Mouse (Mus musculus): ENCODE measurements around the gene Rasgrp1. TPM values are rescaled to one million over a fixed set of nuclear protein-coding genes. Genes with fewer than 3 reads are reported as not detected.
A peak's percentile ranks its signal among the peaks of the same experiment; 100 is the strongest.

Gene Rasgrp1
- 0.97 and 1.9 TPM in 2 replicates for polyA plus RNA-seq (2014; fragmentation: Nextera tagmentation; extraction: Ambion mirVana)

DNA sequence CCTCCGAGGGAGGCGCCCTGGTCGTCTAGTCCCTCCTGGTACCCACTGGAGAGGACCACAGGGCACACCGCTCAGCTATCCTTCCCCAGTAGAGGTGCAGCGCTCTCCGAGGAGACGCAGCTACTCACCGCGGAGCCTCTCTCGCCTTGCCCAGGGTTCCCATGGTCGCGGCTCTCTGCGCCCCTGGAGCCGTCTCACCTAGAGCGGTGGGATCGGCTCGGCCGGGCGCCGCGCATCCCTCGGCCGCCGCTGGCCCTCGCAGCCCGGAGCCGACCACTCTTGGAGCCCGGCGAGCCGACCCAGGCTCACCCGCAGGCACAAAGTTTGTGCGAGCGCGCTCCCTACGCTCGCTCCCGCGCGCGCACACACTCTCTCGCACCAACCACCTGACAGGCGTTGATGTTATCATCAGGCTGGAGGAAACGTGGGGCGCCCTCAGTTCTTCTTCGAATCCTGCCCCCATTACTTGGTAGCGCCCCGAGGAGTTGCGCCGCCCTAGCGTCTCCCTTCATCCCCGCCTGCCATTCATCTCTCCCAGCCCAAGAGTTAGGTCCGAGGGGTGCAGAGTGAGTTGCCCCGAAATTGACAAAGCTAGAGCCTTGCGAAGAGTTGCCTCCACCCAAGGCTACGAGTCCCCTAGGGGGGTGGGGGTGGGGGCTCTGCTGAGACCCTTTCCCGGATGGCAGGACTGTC, at the start of gene Rasgrp1:
Gene Rasgrp1 (minus strand): TSS at position 455 of the 693 bp plus-strand sequence.
- peak within 1 kb of the TSS; percentile 56 for H3K4me3 ChIP-seq (ENCODE audit: low read depth, low read length)
- ATAC-seq (ENCODE audit: low read depth) (peak; percentile 44), DNase-seq (ENCODE audit: low spot score) (peak; percentile 20)
- H3K9me3 ChIP-seq (ENCODE audit: control insufficient read depth, low read length): no peaks in the 10 kb centered on the region
- H3K4me2 ChIP-seq (ENCODE audit: low read depth, low read length): peak within 1 kb of the TSS; percentile 97
- H3K36me3 ChIP-seq (ENCODE audit: control insufficient read depth, insufficient read depth, low read length): no peaks in the 10 kb centered on the region
- H3K4me1 ChIP-seq (ENCODE audit: control insufficient read depth, insufficient read depth, low read length): 0 out of 2 replicates have a peak, but pooled peaks cover 2% of the 10 kb centered on the region
- WGBS: 2% methylated on average over 45 of the region's 56 CpGs
- no peak within 1 kb of the TSS for H3K27ac ChIP-seq (replicated peaks; ENCODE audit: low read depth, low read length)
- H3K27me3 ChIP-seq (replicated peaks; ENCODE audit: control insufficient read depth, insufficient read depth, low read length): peaks cover 25% of the 10 kb centered on the region
- H3K9ac ChIP-seq (ENCODE audit: low read depth, low read length): peak within 1 kb of the TSS; percentile 64

DNA sequence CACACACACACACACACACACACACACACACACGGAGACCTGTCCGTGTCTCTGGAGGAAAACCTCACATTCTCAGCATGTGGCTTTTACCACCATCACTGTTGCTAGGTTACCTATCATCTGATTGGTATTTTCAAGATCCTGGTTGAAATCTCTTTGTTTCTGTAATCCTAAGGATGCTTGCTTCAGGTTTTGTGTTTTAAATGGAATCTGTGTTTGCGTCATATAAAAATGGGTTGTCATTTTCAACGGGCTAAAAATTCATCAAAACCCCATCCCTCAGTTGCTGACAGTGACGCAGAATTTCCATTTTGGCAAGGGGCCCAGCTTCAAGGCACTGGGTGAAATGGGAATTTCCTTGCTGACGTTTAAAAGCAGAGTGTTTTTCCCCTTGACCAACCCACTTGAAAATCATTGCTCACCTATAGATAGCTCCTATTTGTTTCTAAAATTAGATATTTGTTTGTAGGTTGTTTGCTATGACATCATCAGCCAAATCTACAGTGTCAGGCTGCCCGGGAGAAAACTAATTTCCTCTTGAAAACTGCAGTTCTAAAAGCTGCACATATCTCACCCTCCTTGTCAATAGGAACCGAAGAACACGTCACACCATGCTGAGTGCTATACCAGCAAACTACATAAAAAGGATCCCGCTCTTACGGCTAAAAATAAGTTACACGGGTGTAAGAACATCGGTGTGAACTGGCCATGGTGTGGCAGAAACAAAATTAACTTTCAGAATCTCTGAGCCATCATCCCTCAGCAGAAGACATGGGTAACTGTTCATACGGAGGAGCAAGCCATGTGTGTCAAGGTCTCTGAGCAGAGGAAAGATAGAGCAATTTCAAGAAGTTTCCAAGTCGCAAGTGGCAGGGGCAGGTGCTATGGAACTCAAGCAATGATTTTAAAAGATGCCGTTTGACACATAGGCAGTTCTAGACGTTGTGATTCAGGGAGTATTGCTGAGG, 47.4 kb upstream of the Rasgrp1 start:
- no peaks in the 10 kb centered on the region for H3K36me3 ChIP-seq (ENCODE audit: control insufficient read depth, insufficient read depth, low read length)
- WGBS: 74% methylated on average over 17 of the region's 17 CpGs
- H3K4me2 ChIP-seq (ENCODE audit: low read depth, low read length): no peak overlapping the region
- H3K27ac ChIP-seq (replicated peaks; ENCODE audit: low read depth, low read length): no peak overlapping the region
- H3K4me3 ChIP-seq (ENCODE audit: low read depth, low read length): no peak overlapping the region
- H3K4me1 ChIP-seq (ENCODE audit: control insufficient read depth, insufficient read depth, low read length): 0 out of 2 replicates have a peak, but pooled peaks cover 3% of the 10 kb centered on the region
- ATAC-seq (ENCODE audit: low read depth): no peak
- no peak overlapping the region for H3K9ac ChIP-seq (ENCODE audit: low read depth, low read length)
- no peak for DNase-seq (ENCODE audit: low spot score)
- H3K27me3 ChIP-seq (replicated peaks; ENCODE audit: control insufficient read depth, insufficient read depth, low read length): no peaks in the 10 kb centered on the region
- no peaks in the 10 kb centered on the region for H3K9me3 ChIP-seq (ENCODE audit: control insufficient read depth, low read length)

DNA sequence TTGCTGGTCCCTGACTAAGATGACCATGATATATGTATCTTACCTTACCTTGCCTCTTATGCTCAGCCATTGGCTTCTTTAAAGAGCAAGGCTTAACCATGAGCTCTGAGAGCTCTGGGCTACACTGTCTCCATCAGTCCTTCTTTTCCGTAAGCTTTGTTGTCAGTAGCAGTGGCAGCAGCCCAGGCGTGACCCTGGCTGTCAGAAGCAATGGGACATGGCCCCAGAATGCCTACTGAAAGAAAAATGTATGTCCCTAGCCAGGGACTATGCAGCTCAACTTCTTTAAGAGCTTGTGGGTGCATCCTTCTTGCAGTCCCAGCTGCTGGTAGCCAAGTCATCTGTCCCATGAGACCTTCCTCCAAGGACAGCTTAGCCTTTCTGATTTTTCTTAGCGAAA, 46.7 kb upstream of the Rasgrp1 start:
- Histone ChIP-seq H3K27ac (replicated peaks; ENCODE audit: low read depth, low read length) (no peak overlapping the region), H3K4me2 (ENCODE audit: low read depth, low read length) (no peak overlapping the region), H3K4me3 (ENCODE audit: low read depth, low read length) (no peak overlapping the region), H3K9me3 (ENCODE audit: control insufficient read depth, low read length) (no peaks in the 10 kb centered on the region), H3K36me3 (ENCODE audit: control insufficient read depth, insufficient read depth, low read length) (no peaks in the 10 kb centered on the region), H3K27me3 (replicated peaks; ENCODE audit: control insufficient read depth, insufficient read depth, low read length) (no peaks in the 10 kb centered on the region), H3K4me1 (ENCODE audit: control insufficient read depth, insufficient read depth, low read length) (0 out of 2 replicates have a peak, but pooled peaks cover 3% of the 10 kb centered on the region), H3K9ac (ENCODE audit: low read depth, low read length) (no peak overlapping the region)
- 84% methylated on average over 3 of the region's 3 CpGs for whole genome bisulfite sequencing
- ATAC-seq (ENCODE audit: low read depth) (no peak), DNase-seq (ENCODE audit: low spot score) (no peak)

DNA sequence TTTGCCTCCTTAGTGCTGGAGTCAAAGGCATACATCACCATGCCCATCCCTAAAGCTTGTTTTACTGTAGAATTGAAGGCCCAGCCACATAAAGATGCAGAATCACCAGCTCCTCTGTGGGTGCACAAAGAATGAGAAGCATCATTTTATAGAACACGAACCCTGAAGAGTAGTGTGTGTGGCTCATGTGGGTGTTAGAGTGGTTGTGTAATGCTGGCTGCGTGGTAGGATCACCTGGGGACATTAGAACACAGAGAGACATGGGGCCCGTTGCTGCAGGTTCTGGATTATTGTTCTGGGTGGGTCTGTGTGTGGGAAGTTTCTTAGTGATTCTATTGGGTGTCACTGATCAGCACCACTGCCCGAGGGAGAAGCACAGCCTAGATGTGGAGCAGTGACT, 45.3 kb upstream of the Rasgrp1 start:
- Histone ChIP-seq H3K9me3 (ENCODE audit: control insufficient read depth, low read length) (no peaks in the 10 kb centered on the region), H3K27me3 (replicated peaks; ENCODE audit: control insufficient read depth, insufficient read depth, low read length) (no peaks in the 10 kb centered on the region), H3K4me2 (ENCODE audit: low read depth, low read length) (no peak overlapping the region), H3K4me1 (ENCODE audit: control insufficient read depth, insufficient read depth, low read length) (0 out of 2 replicates have a peak, but pooled peaks cover 3% of the 10 kb centered on the region), H3K36me3 (ENCODE audit: control insufficient read depth, insufficient read depth, low read length) (no peaks in the 10 kb centered on the region), H3K4me3 (ENCODE audit: low read depth, low read length) (no peak overlapping the region), H3K9ac (ENCODE audit: low read depth, low read length) (no peak overlapping the region), H3K27ac (replicated peaks; ENCODE audit: low read depth, low read length) (no peak overlapping the region)
- WGBS: 90% methylated on average over 4 of the region's 4 CpGs
- ATAC-seq (ENCODE audit: low read depth): no peak
- no peak for DNase-seq (ENCODE audit: low spot score)

DNA sequence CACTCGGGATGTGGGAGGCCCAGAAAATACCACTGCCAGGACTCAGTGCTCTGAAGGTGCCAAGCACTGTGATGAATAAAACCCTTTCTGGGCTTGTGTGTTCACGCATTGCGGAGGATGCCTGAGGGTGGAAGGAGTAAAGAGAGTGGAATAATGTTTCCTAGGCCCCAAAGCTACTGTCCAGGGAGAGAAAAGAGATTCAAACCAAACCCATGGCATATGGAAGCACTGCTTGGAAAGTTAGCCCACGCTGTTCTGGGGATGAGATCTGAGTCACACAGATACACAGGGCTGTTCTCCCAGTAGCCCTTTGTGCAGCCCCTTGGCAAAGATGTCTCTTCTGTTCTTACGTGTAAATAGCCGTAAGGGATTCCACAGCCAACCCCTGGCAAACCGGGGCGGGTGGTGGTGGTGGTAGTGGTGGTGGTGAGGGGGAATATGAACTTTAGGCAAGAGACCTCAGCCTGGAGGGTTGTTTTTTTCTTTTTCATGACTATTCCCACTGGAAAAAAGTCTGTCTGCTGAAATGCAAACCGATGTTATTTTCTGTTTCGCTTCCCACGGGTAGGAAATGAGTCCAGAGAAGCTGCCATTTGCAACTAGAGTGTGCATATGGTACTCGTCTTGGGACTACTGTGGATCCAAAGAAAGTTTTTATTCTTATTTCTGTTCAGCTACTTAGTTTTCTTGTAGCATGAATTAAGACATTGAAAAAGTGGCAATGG, 44.3 kb upstream of the Rasgrp1 start:
- H3K4me3 ChIP-seq (ENCODE audit: low read depth, low read length): no peak overlapping the region
- ATAC-seq (ENCODE audit: low read depth) (no peak), DNase-seq (ENCODE audit: low spot score) (no peak)
- no peaks in the 10 kb centered on the region for H3K27me3 ChIP-seq (replicated peaks; ENCODE audit: control insufficient read depth, insufficient read depth, low read length)
- H3K9me3 ChIP-seq (ENCODE audit: control insufficient read depth, low read length): no peaks in the 10 kb centered on the region
- 0 out of 2 replicates have a peak, but pooled peaks cover 3% of the 10 kb centered on the region for H3K4me1 ChIP-seq (ENCODE audit: control insufficient read depth, insufficient read depth, low read length)
- H3K4me2 ChIP-seq (ENCODE audit: low read depth, low read length): no peak overlapping the region
- WGBS: 71% methylated on average over 12 of the region's 12 CpGs
- no peaks in the 10 kb centered on the region for H3K36me3 ChIP-seq (ENCODE audit: control insufficient read depth, insufficient read depth, low read length)
- H3K27ac ChIP-seq (replicated peaks; ENCODE audit: low read depth, low read length): no peak overlapping the region
- H3K9ac ChIP-seq (ENCODE audit: low read depth, low read length): no peak overlapping the region

DNA sequence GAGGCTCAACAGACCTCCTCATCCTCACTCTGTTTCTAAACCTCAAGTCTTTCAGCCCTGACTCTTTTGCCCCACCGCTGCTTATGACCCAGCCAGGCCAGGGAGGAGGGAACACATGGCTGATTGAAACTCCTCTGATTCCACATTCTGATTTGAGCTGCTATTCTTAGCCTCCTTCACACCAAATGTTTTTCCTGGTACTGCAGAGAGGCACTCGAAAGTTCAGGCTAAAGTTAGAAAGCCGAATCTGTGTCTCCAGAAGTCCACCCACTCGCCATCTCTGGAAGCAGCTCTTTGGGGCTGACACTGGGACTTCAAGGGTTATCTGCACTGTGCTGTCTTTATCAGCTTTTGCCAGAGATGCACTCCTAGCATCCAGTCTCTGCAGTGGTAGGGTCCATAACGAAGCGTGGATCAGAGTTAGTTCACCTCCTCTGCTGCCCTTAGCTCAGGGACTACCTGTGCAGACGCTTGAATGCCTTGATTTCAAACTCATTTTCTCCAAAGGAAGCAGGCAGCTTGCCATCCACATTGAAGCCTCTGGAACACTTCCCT, 43.3 kb upstream of the Rasgrp1 start:
- Histone ChIP-seq H3K4me3 (ENCODE audit: low read depth, low read length) (no peak overlapping the region), H3K36me3 (ENCODE audit: control insufficient read depth, insufficient read depth, low read length) (no peaks in the 10 kb centered on the region), H3K9me3 (ENCODE audit: control insufficient read depth, low read length) (no peaks in the 10 kb centered on the region), H3K27me3 (replicated peaks; ENCODE audit: control insufficient read depth, insufficient read depth, low read length) (no peaks in the 10 kb centered on the region), H3K9ac (ENCODE audit: low read depth, low read length) (no peak overlapping the region), H3K27ac (replicated peaks; ENCODE audit: low read depth, low read length) (no peak overlapping the region), H3K4me2 (ENCODE audit: low read depth, low read length) (no peak overlapping the region), H3K4me1 (ENCODE audit: control insufficient read depth, insufficient read depth, low read length) (0 out of 2 replicates have a peak, but pooled peaks cover 3% of the 10 kb centered on the region)
- 65% methylated on average over 7 of the region's 7 CpGs for WGBS
- DNase-seq (ENCODE audit: low spot score): no peak
- ATAC-seq (ENCODE audit: low read depth): no peak

DNA sequence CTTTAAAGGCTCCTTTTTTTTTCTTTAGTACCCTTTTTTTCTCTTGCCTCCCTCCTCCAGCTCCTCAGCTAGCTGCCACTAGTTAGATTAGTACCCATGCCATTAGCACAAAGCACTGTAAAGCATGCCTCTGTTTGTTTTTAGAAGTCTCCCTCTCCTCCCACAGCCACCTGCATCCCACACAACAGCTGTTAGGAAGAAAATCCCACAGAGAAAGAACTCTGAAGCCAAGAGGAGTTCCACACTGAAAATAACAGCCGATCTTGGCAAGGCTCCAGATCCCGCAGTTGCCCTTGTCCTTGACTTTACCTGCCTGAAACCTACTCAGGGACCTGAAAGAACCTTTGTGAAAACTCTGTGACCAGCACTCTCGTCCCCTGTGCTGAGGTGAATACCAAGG, 38.5 kb upstream of the Rasgrp1 start:
- 49% methylated on average over 3 of the region's 3 CpGs for WGBS
- no peaks in the 10 kb centered on the region for H3K9me3 ChIP-seq (ENCODE audit: control insufficient read depth, low read length)
- H3K9ac ChIP-seq (ENCODE audit: low read depth, low read length): no peak overlapping the region
- no peak overlapping the region for H3K4me2 ChIP-seq (ENCODE audit: low read depth, low read length)
- no peak overlapping the region for H3K27ac ChIP-seq (replicated peaks; ENCODE audit: low read depth, low read length)
- H3K27me3 ChIP-seq (replicated peaks; ENCODE audit: control insufficient read depth, insufficient read depth, low read length): no peaks in the 10 kb centered on the region
- DNase-seq (ENCODE audit: low spot score): peak; percentile 36
- H3K36me3 ChIP-seq (ENCODE audit: control insufficient read depth, insufficient read depth, low read length): no peaks in the 10 kb centered on the region
- H3K4me3 ChIP-seq (ENCODE audit: low read depth, low read length): no peak overlapping the region
- peak; percentile 55; the same call in 1 of the 2 replicates for ATAC-seq (ENCODE audit: low read depth)
- 0 out of 2 replicates have a peak, but pooled peaks cover 2% of the 10 kb centered on the region for H3K4me1 ChIP-seq (ENCODE audit: control insufficient read depth, insufficient read depth, low read length)

DNA sequence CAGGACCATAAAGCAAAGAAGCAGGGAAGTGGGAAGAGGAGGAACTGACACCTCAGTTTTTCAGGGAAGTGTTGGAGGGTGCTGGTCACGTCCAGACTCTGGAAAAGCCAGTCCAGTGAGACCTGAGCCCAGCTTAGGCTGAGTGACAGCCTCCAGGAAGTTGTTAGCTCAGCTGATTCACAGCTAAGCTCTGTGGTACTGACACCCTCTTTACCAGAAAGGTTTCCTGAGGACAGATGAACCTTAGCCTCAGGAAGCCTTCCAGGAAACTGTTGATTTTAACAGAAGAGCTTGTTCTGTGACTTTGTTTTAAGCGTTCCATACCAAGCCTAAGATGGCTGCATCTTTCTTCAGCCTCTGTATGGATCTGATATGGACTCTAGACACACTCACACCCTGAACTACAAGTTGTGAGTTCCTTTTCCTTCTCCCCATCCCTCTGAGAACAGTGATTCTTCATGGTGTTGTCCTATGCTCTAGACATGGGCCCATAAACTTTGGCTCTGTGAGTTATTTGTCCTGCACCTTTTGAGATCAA, 31.6 kb upstream of the Rasgrp1 start:
- no peaks in the 10 kb centered on the region for H3K4me1 ChIP-seq (ENCODE audit: control insufficient read depth, insufficient read depth, low read length)
- WGBS: 61% methylated on average over 2 of the region's 2 CpGs

More for the DNA sequence above, 31.6 kb upstream of the Rasgrp1 start:
- Histone ChIP-seq H3K9ac (ENCODE audit: low read depth, low read length) (no peak overlapping the region), H3K9me3 (ENCODE audit: control insufficient read depth, low read length) (no peaks in the 10 kb centered on the region), H3K36me3 (ENCODE audit: control insufficient read depth, insufficient read depth, low read length) (no peaks in the 10 kb centered on the region), H3K27me3 (replicated peaks; ENCODE audit: control insufficient read depth, insufficient read depth, low read length) (no peaks in the 10 kb centered on the region), H3K4me3 (ENCODE audit: low read depth, low read length) (no peak overlapping the region), H3K27ac (replicated peaks; ENCODE audit: low read depth, low read length) (no peak overlapping the region), H3K4me2 (ENCODE audit: low read depth, low read length) (no peak overlapping the region)
- no peak for DNase-seq (ENCODE audit: low spot score)
- no peak for ATAC-seq (ENCODE audit: low read depth)

Measured in embryonic facial prominence, embryonic 14.5 days (tissue).